Mouse (Mus musculus) cortical plate, adult 2 months (tissue): ENCODE results near the gene Evx1. TPM values are rescaled to one million over a fixed set of nuclear protein-coding genes. Genes with fewer than 3 reads are reported as not detected.

Experiments
- H3K27ac ChIP-seq: fragments of 200-500 bp; 2 replicates; pipeline ENCODE4 v1.5.1; 2012; ENCODE audit warnings: low read length, control low read depth, inconsistent platforms; ENCODE audit not compliant: insufficient read depth
- H3K4me1 ChIP-seq: fragments of 200-500 bp; 2 replicates; pipeline ENCODE4 v1.6.1; 2011; ENCODE audit warnings: low read length; ENCODE audit not compliant: control insufficient read depth, insufficient read depth
- H3K4me3 ChIP-seq: fragments of 200-500 bp; 2 replicates; pipeline ENCODE4 v1.5.1; 2011; ENCODE audit warnings: mild to moderate bottlenecking, low read length, control low read depth; ENCODE audit not compliant: insufficient read depth
- CTCF ChIP-seq: fragments of 200-500 bp; IDR thresholded peaks from 2 replicates; pipeline ENCODE4 v1.5.1; 2011; ENCODE audit warnings: mild to moderate bottlenecking, control low read depth, low read length; ENCODE audit not compliant: insufficient read depth; ENCODE audit errors: extremely low read depth
- POLR2A ChIP-seq: fragments of 200-500 bp; IDR thresholded peaks from 2 replicates; pipeline ENCODE4 v1.6.1; 2011; ENCODE audit warnings: mild to moderate bottlenecking, low read length, control low read depth; ENCODE audit not compliant: insufficient read depth; ENCODE audit errors: extremely low read depth
- polyA plus RNA-seq: library from polyadenylated mRNA; depleted of rRNA; stranded (reverse); fragments of >200 nt; gene quantifications from 2 replicates; pipeline ENCODE4 v1.2.3, GENCODE M21; 2012; rRNA removed

Gene Evx1
- polyA plus RNA-seq, result not detected in 2 replicates

DNA sequence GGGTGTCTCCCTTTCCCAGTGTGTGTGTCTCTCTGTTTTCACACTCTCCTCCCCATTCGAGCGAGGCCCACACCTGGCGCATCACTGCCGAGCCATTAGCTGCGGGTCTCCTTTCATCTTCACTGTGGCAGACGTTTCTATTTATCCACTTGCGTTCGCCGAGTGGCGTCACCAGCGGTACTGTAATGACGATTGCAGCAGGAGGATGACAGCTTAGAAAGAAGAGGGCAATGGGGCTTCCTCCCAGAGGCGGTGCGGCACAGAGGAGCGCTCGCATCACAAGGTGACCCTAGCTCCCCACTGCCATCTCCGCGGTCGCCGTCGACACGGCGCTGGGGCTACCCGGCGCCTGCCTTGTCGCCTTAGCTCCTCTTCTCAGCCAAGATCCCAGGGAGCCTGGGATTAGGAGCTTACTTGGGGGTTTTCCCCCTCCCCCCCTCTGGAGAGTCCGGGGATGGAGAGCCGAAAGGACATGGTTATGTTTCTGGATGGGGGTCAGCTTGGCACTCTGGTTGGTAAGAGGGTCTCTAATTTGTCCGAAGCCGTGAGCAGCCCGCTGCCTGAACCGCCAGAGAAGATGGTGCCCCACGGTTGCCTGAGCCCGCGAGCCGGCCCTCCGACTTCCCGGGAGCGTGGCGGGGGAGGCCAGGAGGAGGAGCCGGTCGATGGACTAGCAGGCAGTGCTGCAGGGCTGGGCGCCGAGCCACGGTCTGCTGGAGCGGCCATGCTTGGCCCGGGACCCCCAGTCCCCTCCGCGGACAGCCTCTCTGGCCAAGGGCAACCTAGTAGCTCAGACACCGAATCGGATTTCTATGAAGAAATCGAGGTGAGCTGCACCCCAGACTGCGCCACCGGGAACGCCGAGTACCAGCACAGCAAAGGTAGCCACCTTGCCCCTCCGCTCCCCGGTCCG lies at the start of gene Evx1:
Gene Evx1 (plus strand): TSS at position 108 of the 913 bp plus-strand sequence.
- Histone ChIP-seq H3K27ac (no peak within 1 kb of the TSS), H3K4me1 (no peaks in the 10 kb centered on the region), H3K4me3 (no peak within 1 kb of the TSS)
- TF ChIP-seq CTCF (no peak), POLR2A (no peak)

DNA sequence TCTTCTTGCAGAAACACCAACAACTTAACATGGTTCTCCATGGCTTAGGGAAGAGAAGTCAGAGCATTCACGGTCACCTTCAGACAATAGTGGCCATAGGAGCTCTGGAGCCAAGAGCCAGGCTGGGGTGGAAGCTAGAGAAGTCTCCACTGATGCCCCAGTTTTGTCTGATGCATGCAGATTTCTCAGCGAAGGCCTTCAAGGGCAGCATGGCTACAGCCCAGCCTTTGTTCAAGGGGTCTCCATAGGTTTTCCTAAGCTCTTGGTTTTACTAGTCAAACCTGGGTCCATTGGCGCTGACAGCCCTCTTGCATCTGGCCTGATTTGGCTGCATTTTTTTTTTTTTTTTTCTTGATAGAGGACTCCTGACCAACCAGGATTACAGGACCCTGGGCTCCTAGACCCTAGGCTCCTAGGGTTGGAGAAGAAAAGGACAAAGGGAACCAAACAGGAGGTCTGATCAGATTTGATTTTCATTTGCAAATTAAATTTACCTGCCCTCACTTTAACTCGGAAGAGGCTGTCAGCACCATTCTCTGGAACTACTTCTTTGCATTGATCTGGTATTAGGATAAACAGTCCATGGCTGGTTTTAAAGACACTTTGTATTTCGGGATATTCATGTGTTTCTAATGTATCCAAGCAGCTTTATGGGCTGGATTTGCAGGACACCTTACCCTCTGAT lies 49.0 kb upstream of the Evx1 start:
- Histone ChIP-seq H3K4me3 (no peak overlapping the region), H3K27ac (no peak overlapping the region), H3K4me1 (no peaks in the 10 kb centered on the region)
- TF ChIP-seq POLR2A (no peak), CTCF (no peak)

DNA sequence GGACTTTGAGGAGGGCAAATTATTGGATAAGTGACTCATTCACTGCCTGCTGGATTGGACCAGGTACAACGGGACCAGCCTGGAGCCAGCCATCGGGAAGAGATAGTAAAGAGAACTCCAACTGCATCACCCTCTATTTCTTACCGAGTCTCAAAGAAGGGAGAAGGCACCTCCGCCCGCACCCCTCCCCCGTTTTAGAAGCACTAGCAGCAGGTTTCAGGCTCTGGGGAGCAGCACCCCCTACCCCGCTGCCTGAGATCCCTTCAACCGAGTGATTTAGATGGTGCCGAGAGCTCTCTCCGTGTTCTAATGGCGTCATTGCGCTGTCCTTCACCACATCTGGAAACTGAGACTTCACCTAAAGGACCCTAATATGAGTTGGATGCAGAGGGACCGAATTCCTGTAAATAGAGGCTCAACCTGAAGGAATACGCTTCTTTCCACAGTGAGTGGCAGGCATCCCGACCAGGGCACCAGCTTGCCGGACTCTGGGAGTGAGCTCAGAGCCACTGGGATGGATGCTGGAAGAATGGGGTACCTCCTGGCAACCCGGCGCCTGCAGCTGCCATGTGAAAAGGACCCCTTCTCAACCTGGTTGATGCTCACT lies 47.9 kb upstream of the Evx1 start:
- Histone ChIP-seq H3K27ac (no peak overlapping the region), H3K4me1 (no peaks in the 10 kb centered on the region), H3K4me3 (no peak overlapping the region)
- TF ChIP-seq CTCF (no peak), POLR2A (no peak)

DNA sequence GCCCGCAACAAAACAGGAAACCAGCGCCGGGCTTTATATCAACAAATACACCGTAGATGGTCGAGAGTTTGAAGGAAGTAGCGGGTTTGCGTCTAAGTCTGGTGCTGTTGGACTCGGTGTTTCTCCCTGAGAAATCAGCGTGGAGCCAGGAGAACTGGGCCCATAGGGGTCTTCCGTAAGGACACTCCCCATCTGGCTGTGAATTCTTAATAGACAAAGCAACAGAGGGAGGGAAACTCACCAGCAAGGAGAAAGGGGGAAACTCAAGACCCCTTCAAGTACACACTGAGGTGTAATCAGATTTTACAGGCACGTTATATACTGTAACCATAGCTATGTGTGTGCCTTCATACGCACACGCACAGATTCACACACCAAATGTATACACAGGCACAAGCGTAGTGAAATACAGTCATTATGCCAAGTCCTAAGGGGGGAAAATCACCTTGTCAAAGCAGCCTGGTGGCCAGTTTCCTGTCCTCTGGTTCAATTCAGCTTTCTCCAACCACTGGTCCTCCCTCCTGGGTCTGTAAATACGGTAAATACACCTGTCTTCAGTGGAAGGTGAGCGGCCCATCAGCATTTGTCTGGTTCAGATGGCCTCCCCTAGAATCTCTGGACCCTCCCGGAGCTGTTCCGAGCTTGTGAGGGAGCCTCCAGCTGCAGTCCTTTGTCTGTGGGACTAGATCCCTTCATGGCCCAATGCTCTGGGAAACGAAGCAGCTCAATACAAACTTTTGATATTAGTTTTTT lies 47.2 kb upstream of the Evx1 start:
- TF ChIP-seq POLR2A, result no peak
- Histone ChIP-seq H3K4me1 (no peaks in the 10 kb centered on the region), H3K4me3 (no peak overlapping the region), H3K27ac (no peak overlapping the region)

DNA sequence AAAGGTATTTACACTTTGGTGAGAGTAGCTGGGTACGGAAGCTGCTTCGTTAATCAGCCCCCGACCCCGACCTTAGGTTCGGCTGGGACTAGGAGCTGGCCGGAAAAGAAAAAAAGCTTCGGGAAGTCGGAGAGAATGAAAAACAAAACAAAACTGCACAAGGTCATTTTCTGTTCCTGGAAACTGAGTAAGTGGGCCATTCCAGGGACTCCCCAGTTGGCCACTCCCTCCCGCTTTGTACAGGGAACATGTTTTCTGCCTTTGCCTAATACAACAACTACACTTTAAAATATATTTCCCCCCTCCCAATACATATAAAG lies 46.7 kb upstream of the Evx1 start:
- no peaks in the 10 kb centered on the region for H3K4me1 ChIP-seq
- TF ChIP-seq POLR2A (no peak), CTCF (no peak)
- H3K27ac ChIP-seq, result no peak overlapping the region
- H3K4me3 ChIP-seq, result no peak overlapping the region

DNA sequence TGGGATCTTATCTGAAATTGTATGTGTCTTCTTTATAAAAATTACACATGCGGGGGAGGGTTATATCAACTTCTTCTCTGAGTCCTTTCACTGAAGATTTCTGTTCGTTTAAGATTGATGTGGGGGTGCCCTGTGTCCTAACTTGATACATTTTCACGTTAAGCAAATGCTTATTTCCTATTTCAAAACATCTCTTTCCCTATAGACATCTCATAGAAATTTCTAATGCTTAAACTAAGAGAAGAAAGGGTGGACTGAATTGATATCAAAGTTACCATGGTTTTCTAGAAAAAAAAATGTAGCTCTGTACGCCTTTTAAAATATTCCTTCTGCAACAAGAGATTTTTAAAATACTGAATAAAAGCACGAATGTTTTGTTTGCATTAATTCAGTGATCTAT lies 46.1 kb upstream of the Evx1 start:
- Histone ChIP-seq H3K4me1 (no peaks in the 10 kb centered on the region), H3K4me3 (no peak overlapping the region), H3K27ac (no peak overlapping the region)
- no peak for TF ChIP-seq CTCF
- TF ChIP-seq POLR2A, result no peak

DNA sequence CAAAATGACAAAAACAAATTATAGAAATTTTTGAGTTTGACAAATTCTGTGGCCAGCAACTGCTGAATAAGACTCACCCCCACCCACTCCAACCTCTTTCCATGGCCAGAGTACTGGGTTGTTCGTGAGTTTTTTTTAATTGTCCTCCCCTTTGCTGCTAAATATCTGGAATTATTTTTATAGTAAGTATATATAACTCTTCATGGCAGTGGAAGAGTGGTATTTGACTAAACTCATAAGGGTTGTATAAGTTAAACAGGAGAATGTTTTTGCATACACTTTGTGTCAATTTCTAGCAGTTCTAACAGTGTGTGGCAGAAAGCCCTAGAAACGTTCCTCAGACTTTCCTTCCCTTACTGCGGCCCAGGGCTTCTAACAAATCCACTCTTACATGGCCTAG lies 45.6 kb upstream of the Evx1 start:
- H3K4me1 ChIP-seq, result no peaks in the 10 kb centered on the region
- no peak overlapping the region for H3K27ac ChIP-seq
- no peak overlapping the region for H3K4me3 ChIP-seq
- no peak for TF ChIP-seq CTCF
- TF ChIP-seq POLR2A, result no peak

DNA sequence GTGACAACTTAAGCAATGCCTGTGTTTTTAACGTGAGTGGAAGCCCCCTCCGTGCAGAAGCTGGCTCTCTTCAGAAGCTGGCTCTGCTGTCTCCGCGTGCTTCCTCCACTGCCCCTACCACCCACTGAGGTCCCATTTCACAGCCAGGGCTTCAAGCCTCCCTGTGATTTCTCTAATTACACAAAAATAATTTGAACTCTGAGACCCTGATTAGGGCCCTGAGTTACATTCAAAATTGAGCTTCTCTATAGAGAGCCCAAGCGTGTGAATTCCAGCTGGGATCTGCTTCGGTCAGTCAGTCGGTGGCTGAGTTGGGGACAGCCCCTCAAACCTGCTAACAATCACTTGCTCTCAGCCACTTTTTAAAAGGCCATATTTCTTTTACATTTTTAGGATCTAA lies 45.0 kb upstream of the Evx1 start:
- TF ChIP-seq CTCF (no peak), POLR2A (no peak)
- Histone ChIP-seq H3K27ac (no peak overlapping the region), H3K4me1 (no peaks in the 10 kb centered on the region), H3K4me3 (no peak overlapping the region)

DNA sequence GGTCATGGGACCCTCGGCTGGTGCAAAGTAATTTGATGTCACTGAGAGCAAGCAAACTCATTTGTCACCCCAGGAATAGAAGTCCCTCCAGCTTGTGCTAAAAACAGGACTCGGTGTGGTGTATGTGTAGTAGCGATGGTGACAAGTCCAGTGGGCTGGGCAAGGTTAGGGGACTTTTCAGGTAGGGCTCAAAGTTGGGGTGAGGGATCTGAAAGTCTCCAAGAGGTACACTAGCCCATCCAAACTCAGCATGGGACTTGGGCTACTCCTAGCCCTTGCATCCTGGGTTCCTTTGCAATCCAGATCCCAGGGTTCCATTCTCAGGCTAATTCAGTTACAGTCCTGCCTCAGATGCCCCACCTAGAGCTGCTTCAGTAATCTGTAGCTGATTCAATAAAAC lies 44.5 kb upstream of the Evx1 start:
- TF ChIP-seq POLR2A (no peak), CTCF (no peak)
- Histone ChIP-seq H3K4me3 (no peak overlapping the region), H3K27ac (no peak overlapping the region), H3K4me1 (no peaks in the 10 kb centered on the region)
